Mouse (Mus musculus): ENCODE data around the gene Zdhhc7.

DNA sequence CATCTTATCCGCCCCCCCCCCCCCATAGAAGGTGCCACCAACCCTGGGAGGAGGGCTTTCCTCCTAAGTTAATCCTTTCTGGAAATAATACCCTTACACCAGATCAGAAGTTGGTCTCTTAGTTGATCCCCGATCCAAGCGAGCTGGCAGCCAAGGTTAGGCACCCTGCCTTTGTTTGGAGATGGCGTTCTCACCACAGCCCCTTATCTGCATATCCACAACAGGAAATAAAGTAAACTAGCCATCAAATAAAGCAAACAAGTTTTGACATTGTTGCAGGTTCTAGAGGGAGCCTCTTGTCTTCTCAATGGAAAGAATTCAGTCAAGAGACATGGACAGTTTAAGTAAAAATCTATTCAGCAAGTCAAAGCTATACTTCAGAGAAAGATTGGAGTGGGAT lies 10.1 kb upstream of the Zdhhc7 start:
- TF ChIP-seq CTCF (conservative IDR thresholded peaks at IDR 0.05; ENCODE audit: low read length): no peak
- no peak for TF ChIP-seq POU5F1 (IDR thresholded peaks at IDR 0.05; ENCODE audit: borderline replicate concordance, low read length)
- no peak for TF ChIP-seq NANOG (IDR thresholded peaks at IDR 0.05; ENCODE audit: borderline replicate concordance, low read length)

All from E14TG2a.4 (cell line).